Mouse (Mus musculus) lung, adult 2 months (tissue): ENCODE results near the gene C2cd3.

Experiments used
- CTCF ChIP-seq: fragments of 200-500 bp; IDR thresholded peaks from 2 replicates; pipeline ENCODE4 v1.5.1; 2011; ENCODE audit warnings: mild to moderate bottlenecking, low read length, control low read depth; ENCODE audit not compliant: insufficient read depth
- POLR2A ChIP-seq: fragments of 200-500 bp; IDR thresholded peaks from 2 replicates; pipeline ENCODE4 v1.6.1; 2011; ENCODE audit warnings: low read depth, mild to moderate bottlenecking, control low read depth, low read length, borderline replicate concordance; ENCODE audit errors: extremely low read depth

DNA sequence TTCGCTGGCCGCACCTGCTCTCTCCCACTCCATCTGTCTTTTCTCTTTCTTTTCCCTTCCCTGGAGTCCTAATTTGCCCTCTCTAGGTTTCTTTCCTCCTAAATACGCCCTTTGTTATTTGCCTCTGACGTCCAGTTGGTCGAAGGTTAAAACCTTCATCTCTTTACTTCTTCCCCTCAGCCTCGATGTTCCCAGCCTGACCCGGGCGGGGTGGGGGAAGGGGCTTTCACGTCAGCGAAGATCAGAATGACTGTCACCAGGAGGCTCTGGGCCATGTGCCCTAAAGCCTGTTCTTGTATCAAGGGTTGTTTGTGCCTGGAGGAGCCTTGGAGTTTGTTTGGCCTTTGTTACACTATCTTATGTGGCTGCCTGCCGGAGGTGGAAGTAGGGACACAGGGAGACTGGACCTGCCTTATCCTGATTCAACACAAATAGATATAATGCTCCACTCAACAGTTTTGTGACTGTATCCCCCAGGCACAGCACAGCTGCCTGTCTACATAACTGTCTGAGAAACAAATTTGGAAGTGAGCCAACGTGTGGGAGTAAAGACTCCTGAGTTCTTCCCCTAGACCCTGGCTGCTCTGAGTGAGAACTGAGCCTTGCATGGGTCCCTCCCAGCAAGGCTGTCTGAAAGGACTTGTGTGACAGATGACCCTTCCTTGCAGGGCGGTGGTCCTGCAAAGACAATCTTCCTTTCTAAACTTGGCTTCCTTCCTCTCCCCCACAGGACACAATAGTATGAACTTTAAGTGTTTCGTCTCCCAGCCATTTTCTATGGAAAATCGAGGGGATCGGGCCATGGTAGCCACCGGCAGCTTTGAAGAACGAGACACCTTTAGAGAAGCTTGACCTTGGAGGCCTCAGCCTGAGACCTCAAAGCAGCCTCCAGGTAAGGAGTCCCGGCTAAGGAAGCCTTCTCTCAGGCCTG is 121.7 kb downstream of the C2cd3 start:
- TF ChIP-seq CTCF, result no peak
- peak; percentile 58; the same call in 1 of the 2 replicates for TF ChIP-seq POLR2A
